Mouse (Mus musculus) adrenal gland (tissue): ENCODE measurements around the gene Aspscr1.

ENCODE experiments used
- intact Hi-C: fragments of 180-260 bp; cut with DNase I; formaldehyde crosslinking; loops from one replicate; pipeline ENCODE4 v1.15.1; 2025

Aspscr1 gene

DNA sequence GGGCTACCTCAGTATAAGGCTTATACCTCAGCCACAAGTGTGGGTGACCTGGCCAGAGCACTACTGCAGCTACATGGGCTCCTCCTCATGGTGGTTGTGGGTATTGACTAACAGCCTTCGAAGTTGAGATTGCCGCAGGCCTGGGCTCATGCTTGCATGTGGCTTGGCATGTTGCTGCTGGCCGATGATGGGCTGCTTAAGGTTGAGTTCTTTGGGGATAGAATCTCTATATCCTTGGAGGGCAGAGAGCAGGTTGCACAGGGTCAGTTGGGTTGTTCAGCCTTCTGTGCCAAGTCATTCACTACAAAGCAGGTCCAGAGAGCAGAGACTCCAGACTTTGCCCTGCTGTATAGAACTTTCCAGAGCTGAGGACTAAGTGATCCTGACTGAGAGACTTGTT is 7.1 kb downstream of the Aspscr1 start:
- intact Hi-C loops = no loop called here

DNA sequence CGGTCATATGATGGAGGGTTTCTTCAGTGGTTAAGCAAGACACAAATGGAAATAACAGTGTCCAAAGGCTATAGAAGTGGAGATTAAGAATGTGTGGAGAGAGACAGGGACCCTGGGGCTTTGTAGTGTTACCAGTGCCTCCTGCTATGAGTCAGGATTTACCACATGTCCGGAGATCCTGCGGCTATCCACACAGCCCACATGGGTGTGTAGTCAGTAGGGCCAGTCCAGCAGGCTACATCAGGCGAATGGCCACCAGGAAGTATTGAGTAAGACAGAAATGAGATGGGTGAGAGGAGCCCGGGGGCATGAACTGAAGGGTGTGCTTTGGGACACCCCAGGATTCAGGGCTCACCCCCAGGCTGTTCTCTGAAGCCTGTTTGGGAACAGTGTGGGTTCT is 9.9 kb downstream of the Aspscr1 start:
- intact Hi-C loops = no loop called here

DNA sequence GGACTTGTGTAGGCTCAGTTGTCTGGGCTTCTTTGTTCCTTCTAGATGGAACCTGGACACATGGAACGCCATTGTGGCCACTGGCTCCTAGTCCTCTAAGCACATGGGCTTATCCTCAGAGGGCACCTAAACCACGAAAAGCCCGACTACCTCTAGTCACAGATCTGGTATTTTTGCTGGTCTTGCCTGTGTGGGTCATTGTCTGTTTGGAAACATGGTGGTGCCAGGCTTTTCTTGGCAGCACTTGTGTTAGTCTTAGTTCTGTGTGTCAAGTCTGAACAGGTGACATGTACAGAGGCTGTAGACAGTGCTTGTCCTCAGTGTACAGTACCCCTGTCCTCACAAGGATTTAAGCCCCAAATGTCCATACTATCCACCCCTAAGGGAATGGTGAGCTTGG is 10.8 kb downstream of the Aspscr1 start:
- intact Hi-C loops = no loop called here

DNA sequence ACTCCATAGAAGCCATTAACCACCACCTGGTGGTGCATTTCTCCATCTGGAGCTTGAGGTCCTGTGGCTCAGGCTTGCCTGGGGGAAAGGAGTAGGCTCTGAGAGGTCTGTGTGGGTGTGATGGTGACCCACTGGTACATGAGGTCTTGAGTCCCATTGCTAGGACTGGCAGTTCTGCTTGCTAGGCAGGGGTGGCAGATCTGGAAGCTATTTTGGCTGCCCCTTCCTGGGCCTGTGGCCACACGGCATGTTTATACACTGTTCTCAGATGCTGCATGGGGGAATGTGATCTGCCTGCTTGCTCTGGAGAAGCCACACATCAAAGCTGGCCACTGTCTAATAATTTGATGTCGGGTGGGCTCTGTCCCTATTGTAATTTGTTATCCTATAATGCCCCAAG is 11.3 kb downstream of the Aspscr1 start:
- intact Hi-C loops = no loop called here

DNA sequence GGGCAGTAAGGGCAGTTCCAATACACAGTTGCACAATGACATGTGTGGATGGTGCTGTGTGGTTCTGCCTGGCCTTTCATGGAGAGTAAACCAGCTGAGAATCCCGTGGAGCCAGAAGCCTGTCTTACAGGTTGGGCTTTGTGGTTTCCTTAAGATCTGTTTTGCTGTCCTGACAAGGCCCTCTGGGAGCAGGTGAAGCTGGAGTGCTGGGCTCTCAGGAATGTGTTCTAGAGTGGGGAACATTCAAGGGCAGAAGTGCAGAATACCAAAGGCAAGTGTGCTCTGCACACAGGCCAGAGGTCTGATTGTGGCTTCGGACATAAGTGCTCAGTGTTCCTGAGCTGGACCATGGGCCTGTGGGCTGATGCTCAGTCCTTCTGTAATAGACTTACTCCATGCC is 11.9 kb downstream of the Aspscr1 start:
- intact Hi-C loops = no loop called here

DNA sequence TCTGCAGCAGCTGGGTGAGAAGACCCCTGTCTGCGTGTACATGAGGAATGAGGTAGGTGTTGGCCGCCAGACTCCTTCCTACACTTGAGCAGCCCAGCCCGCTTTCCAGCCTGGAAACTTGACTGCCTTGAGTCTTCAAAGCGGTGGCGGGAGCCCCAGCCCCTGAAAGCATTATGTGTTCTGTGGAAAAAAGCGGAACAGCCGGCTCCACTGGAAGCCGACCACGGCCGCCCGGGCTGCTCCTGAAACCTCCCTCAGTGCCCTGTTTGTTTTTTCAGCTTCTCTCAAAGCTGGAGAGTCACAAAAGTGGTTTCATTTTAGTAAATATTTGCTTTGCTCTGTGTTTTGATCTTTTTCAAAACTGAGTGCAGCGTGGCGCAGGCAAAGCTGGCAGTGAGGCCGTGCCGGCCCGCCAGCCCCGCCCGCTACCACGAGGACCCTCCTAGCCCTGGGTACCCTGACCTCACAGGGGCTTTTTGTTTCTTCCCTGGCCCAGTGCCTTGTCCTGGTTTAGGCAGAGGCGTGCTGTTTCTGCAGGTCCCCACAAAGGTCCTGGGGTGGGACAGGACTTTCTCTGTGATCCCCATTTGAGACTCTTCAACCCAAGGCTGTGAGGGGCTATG is 14.0 kb downstream of the Aspscr1 start:
- intact Hi-C loops = no loop called here

DNA sequence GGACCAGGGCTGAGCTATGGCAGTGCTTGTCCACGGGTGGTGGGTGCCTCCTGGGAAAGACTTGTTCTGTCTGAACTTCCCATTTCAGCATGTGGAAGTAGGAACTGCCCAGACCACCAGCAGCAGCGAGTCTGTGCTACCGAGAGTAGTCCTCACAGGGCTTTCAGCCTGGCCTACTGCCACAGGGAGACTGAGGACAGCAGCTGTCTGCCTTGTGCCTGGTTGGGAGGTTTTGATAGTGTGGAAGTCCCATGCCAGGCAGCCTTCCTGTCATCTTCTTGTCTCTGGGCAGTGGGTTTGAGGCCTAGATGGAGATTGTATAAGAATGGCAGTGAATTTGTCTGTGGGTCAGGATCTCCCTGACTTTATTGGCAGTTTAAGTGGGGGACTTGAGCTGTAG is 16.6 kb downstream of the Aspscr1 start:
- intact Hi-C loops = no loop called here

DNA sequence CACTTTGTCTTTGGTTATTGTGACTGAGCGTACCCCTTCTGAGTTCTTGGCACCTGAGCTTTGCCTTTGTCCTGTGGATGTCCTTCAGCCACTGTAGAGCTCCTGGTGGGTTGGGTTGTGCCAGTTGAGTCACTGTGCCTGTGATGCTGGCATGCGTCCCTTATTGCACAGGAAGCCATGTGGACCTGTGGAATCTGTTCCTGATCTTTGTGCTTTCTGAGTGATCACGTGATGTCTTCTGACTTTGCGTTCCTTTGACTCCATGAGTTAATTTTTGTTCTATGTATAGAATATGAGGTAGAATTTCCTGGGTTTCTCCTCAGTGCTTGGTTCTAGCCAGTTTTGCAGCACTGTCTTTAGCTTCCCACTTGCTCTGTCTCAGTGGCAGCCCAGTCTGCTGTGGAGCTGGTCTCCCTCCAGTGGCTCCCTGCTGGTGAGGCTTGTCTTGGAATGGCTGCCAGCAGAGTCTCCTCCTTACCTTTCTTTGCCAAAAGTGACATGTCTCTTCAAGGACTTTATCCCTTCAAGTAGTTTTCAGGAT is 19.8 kb downstream of the Aspscr1 start:
- intact Hi-C loops = no loop called here

DNA sequence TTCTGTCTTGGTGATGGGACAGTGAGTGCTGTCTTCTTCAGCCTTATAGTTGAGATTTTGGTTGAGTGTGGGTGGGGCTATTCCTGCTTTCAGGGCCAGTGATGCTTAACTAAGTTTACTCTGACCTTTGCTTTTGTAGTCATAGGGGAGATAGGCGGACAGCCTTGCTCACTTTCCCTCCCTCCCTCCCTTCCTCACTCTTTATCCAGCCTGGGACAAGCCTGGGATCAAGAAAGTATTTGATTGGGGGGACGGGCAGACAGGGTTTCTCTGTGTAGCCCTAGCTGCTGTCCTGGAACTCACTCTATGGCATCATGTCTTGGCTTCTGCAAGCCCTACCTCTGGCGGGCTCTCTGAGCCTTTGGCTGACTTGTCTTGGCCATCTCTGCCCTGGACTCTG is 20.7 kb downstream of the Aspscr1 start:
- intact Hi-C loops = no loop called here

DNA sequence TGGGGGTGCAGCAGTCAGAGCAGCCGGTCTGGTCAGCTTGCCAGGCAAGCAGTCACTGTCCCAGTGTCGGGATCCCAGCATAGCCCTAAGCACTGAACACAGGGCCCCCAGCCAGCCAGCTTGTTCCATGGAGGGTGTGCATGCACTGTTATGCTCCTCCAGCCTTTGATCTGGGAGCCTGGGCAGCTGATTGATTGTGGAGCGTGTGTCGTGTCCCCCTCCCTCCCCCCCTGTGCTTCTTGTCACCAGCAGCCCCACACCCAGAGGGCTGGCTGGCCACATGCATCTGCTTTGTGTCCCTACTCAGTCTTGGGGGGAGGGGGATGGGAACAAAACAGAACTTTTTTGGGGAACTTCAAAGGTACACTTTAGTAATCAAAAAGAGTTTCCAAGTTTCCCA is 22.4 kb downstream of the Aspscr1 start:
- intact Hi-C loops = no loop called here

DNA sequence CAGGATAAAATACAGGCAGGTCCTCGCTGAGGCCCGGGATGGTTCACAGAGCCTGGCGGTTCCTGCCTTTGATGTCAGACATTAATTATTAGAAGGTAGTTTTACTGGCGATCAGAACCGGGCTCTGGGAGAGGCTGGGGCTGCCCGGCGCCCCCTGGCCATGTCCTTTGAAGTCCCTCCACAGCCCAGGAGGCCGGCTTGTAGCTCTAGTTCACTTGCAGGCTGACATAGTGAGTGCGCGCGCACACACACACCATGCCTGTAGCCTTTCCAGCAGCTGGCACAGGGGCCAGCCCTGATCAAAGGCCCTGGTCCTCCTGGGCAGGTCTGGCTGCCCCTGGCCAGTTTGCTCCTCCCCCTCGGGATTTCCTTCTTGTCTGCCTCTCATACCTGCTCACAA is 22.9 kb downstream of the Aspscr1 start:
- intact Hi-C loops = no loop called here

DNA sequence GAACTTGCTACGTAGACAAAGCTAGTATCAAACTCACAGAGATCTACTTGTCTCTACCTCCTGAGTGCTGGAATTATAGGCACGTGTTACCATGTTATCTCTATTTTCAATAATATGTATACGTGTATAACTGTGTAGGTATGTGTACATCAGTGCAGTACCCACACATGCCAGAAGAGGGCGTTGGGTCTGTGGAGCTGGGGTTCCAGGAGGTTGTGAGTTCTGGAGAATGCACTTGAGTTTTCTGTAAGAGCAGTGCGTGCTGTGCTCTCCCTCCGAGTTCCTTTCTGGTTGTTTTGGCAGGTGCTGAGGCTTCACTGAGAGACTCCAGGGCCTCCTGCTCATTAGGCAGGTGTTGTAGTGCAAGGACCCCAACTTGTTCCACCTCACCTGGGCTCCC is 23.8 kb downstream of the Aspscr1 start:
- intact Hi-C loops = no loop called here

DNA sequence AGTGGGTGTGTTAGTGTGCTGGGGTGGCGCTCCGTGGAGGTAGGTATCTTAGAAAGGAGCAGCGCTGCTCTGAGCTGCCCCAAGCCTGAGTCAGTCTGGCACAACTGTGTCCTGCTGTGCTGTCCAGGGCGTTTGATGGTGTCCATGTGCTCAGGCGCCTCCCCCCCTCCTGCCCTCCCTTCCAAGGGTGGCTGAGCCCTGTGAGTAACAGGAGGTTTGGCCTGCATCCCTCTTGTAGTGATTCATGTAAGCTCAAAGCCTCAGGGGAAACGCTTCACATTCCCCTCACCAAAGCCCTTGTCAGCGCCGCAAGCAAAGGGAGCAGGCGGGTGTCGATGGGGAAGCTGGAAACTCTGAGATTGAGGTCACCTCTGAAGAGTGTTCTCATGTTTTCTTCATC is 25.0 kb downstream of the Aspscr1 start:
- intact Hi-C loops = no loop called here

DNA sequence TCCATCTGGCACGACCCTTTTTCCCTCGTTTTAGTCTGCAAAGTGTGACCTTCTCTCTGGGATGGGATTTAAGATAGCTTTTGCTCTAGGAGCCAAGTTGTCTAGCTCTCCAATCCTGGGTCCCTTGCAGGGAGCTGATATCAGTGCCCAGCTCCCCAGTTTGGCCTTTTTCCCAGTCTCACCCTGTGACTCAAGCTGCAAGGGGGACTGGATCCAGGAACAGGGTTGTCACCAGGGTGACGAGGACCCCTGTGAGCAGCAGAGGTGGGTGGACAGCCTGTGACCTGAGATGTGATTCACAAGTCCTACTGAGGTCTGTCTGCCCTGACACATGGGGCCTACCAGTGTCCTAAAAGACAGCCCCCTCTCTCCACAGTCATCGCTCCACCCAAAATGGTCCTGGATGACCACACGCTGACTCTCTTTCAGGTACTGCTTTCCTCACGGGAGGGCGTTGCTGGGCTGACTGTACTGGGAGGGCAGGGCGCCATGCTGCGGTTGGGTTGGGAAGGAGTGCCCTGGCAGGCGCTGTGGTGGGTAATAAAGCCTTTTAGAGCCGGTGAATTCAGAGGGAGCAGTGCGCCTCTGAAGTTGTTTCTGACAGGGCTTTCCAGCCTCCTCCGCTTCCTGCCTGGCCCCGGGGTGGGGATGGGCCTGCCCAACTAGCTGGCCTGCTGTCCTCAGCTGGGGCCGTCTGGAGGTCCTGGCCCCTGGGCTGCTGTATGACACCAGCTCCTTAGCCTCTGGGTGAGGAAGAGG is 31.1 kb downstream of the Aspscr1 start:
- intact Hi-C loops = no loop called here

DNA sequence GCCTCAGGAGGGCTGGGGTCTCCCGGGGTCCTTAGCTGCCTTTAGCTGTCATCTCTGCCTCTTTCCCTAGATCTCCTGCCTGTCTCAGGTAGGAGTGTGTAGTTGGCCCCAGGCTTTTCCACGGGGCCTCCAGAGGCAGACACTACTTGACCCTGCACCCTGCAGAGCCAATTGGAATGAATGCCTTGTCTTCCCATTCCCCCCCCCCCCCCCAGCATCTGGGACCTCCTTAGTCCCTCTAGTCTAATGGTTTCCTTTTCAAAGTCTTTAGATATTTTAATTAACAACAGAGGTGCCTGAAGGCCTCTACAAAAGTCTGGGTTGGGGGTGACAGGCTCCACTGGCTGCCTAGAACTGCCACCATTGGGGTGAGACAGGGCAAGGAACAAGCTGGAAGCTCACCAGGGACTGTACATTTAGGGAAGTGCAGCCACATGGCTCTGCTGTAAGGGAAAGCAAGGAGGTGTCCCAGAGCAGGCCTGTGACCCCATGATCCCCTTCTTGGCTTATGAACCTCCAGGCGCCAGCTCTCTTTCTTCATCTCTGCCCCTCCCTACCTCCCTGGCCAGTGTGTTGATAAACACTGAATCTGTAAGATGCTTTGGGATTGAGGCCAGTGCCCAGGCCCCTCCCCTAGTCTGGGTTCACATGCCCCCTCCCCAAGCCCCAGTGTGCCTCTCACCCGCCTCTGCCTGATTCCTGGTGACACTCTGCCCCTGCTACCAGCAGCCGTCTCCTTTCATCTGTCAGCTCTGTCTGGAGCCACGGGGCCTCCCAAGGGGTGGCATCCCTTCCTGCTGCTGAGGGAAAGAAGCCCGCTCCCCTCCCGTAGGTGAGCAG is 31.9 kb downstream of the Aspscr1 start:
- intact Hi-C loops = no loop called here

DNA sequence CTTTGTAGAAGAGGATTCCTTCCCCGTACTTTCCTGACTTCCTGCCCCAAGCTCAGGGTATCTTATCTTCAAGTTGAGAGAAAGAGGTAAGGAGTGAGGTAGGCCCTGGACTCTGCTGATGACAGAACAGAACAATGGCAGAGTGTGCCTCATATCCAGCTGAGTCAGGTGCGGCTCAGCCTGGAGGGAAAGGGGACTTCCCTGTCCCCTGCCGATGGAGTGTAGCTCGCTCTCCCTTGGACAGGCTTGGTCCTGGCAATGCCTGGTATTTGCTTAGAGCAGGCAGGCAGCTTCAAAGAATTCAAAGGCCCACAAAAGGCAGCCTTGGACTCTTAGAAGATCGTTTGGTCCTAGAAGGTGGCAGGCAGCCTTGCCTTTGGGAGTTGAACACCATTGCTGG is 33.3 kb downstream of the Aspscr1 start:
- intact Hi-C loops = no loop called here

DNA sequence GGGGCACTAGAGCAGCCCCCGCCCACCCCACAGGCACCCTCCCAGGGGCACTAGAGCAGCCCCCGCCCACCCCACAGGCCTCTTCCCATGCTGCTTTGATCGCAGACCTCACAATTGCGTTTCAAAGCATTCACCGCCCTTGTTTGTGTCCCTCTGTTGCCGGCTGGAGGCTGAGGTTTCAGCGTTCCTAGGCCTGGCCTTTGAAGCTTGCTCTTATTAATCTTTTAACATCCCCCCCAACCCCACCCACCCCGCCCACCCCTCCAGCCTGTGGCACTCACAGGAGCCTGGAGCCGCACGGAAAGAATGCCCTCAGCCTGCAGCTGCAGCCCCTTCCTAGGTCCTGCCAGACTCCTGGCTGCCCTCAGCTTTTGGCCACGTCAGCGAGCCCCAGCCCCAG is 34.5 kb downstream of the Aspscr1 start:
- intact Hi-C loops = no loop called here

DNA sequence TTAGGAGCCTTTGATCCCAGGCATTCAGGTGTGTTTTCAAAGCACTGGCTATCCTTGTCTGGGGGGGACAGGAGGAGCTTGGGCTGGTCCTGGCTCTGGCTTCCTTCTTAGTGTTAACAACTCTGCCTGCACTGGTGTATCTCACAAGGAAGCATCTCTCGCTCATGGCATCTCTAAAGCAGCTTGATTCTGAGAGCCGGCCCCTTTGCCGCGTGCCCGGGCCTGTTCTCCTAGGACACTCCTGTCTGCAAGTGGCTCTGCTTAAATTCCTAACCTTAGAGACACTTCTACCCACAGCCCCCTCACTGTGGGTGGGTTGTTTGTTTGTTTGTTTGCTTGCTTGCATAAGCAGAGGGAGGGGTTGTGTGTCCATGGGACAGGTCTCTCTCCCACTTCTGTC is 35.2 kb downstream of the Aspscr1 start:
- intact Hi-C loops = no loop called here

DNA sequence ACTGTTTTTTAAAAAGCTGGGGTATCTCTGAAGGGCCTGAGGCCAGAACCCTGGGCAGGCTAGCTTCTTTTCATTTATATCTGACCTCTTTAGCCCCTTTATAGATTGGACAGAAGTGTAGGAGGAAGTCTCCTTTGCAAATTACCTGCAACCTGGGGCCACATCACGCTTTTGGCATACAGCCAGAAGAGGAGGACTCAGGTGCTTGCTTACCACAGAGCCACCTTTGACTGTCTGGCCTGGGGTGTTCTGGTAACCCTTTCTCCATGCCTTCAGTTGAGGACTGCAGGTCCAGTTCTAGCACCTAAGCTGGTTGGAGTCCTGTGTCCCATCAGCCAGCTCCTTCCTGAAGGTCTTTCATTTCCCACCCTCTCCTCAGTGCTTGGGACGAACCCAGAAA is 36.8 kb downstream of the Aspscr1 start:
- intact Hi-C loops = no loop called here

DNA sequence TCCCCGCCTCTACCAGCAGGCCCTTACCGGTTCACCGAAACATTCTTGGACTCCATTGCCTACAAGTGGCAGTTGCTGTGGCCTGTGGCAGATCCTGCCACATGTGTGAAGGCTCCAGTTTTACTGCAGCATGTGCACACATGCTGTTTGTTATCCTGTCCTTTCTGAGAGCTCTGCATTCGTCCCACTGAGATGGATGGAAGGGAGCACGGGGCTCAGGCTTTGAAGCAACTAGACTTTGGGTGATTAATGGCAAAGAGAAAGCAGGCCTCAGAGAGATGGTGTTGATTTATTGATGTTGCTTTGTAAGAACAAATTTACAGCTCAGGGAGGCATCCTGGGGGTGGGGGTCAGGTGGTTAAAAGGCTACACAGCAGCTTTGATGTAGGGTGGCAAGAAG is 37.9 kb downstream of the Aspscr1 start:
- intact Hi-C loops = loop anchor here (10.0 kb wide), 1 partner anchor 194 kb away; no protein-coding TSS in a partner anchor

DNA sequence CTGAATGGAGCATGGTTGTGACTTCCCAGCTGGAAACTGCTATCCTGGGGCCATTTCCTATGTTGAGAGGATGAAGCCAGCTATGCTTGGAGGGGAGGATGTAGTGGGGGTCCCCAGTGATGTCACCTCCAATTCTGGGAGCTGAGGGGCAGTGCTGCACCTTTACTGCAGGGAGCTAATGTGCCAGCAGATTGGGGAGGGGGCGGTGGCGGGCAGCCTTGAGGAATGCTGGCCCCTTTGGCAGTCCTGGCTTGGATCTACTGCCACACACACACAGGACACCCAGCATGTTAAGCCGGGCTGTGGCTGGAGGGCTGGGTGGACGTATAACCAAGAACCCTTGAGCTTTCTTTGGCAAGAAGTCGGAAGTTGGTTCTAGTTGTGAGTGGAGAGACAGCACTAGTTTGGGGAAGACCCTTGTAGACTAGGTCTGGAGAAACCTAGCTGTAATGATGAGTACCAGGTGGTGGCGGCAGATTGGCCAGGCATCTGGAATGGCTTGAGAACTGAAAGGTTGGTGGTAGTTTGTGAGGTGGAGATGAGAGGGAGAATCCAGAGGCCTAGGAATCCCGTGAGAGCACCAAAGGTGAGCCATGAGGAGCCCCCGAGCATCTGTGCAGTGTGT is 39.3 kb downstream of the Aspscr1 start:
- intact Hi-C loops = loop anchor here (2.0 to 10.0 kb wide), 3 partner anchors 53 to 193 kb away; partner anchors contain the start of gene Sirt7
